Mouse (Mus musculus) myocyte (in vitro differentiated cells): Measurements from ENCODE around the gene Pabpc6.

Source experiments
- CEBPB ChIP-seq: IDR thresholded peaks from 2 replicates; pipeline ENCODE4 v1.6.1; 2011; ENCODE audit warnings: mild to moderate bottlenecking, moderate library complexity; ENCODE audit not compliant: poor library complexity, insufficient read depth, severe bottlenecking
- E2F4 ChIP-seq: IDR thresholded peaks from one replicate; pipeline ENCODE4 v1.6.1; 2011; ENCODE audit warnings: mild to moderate bottlenecking, control low read depth, moderate library complexity; ENCODE audit not compliant: insufficient read depth
- MAX ChIP-seq: IDR thresholded peaks from one replicate; pipeline ENCODE4 v1.6.1; 2011; ENCODE audit warnings: low read depth, mild to moderate bottlenecking, control low read depth
- MYOD1 ChIP-seq, 3 experiments: IDR thresholded peaks; one replicate each; pipeline ENCODE4 v1.6.1; 2011; ENCODE audit warnings: control low read depth in 2 of 3, low read depth in 2 of 3, mild to moderate bottlenecking in 2 of 3, moderate library complexity in 1 of 3; ENCODE audit not compliant: insufficient read length in 2 of 3, control insufficient read depth in 1 of 3
- MYOG ChIP-seq, 3 experiments: IDR thresholded peaks; one replicate each; pipeline ENCODE4 v1.6.1; 2011; ENCODE audit warnings: control low read depth in 2 of 3, low read depth in 2 of 3, mild to moderate bottlenecking in 2 of 3; ENCODE audit not compliant: insufficient read length in 2 of 3, control insufficient read depth in 1 of 3, insufficient read depth in 1 of 3
- POLR2A ChIP-seq: IDR thresholded peaks from one replicate; pipeline ENCODE4 v1.6.1; 2011; ENCODE audit warnings: low read depth, mild to moderate bottlenecking, control low read depth, moderate library complexity; ENCODE audit not compliant: insufficient read length
- POLR2AphosphoS2 ChIP-seq: IDR thresholded peaks from one replicate; pipeline ENCODE4 v1.6.1; 2011; ENCODE audit warnings: low read depth, control low read depth; ENCODE audit not compliant: insufficient read length
- SRF ChIP-seq: IDR thresholded peaks from one replicate; pipeline ENCODE4 v1.6.1; 2011; ENCODE audit warnings: low read depth; ENCODE audit not compliant: control insufficient read depth, insufficient read length
- TCF12 ChIP-seq: IDR thresholded peaks from one replicate; pipeline ENCODE4 v1.6.1; 2011; ENCODE audit warnings: mild to moderate bottlenecking, control low read depth; ENCODE audit not compliant: poor library complexity, insufficient read depth, severe bottlenecking
- USF1 ChIP-seq: IDR thresholded peaks from one replicate; pipeline ENCODE4 v1.6.1; 2011; ENCODE audit warnings: low read depth, mild to moderate bottlenecking, control low read depth, moderate library complexity

DNA sequence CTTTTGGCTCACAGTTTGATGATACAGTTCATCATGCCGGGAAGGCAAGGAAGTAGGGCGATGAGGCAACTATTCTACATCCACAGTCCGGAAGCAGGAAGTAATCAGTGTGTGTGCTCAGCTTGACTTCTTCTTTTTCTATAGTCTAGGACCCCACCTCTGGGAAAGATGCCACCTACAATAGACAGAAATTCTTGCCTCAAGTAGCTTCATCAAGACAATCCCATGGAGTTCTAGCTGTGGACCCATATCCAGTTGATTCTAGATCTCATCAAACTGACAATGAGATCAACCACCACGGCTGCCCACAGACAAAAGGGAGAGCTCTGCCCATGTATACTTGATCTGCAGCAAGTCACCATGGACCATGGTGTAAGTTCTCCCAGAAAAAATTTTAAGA, 32.5 kb downstream of the Pabpc6 start:
- TF ChIP-seq POLR2A (no peak), POLR2AphosphoS2 (no peak), USF1 (no peak), MYOG (IDR thresholded peaks at IDR 0.05; ENCODE audit: control insufficient read depth in 1 of 3, insufficient read depth in 1 of 3, insufficient read length in 2 of 3, low read depth in 2 of 3) (no peak), MAX (no peak), SRF (no peak), CEBPB (no peak), MYOD1 (IDR thresholded peaks at IDR 0.05; ENCODE audit: control insufficient read depth in 1 of 3, insufficient read length in 2 of 3, low read depth in 2 of 3) (no peak), TCF12 (no peak), E2F4 (no peak)
